Mouse (Mus musculus) heart, postnatal 0 days (tissue): ENCODE data around the gene Rassf4.
A peak's percentile ranks its signal among the peaks of the same experiment; 100 is the strongest.

Experiments
- CTCF ChIP-seq: IDR thresholded peaks from 2 replicates; pipeline ENCODE4 v1.5.1; 2016; ENCODE audit warnings: antibody characterized with exemption, control low read depth, low read depth
- EP300 ChIP-seq: IDR thresholded peaks from 2 replicates; pipeline ENCODE4 v1.6.1; 2016; ENCODE audit warnings: antibody characterized with exemption, low read depth

GRCm38 (mm10) chr6:116712062-116712461 lies 38.3 kb upstream of the Rassf4 start:
- peak; percentile 13; the same call in 1 of the 2 replicates for TF ChIP-seq CTCF
- TF ChIP-seq EP300 = no peak
